ENCODE assay signal across 9 mouse cellular contexts in the genomic region with DNA sequence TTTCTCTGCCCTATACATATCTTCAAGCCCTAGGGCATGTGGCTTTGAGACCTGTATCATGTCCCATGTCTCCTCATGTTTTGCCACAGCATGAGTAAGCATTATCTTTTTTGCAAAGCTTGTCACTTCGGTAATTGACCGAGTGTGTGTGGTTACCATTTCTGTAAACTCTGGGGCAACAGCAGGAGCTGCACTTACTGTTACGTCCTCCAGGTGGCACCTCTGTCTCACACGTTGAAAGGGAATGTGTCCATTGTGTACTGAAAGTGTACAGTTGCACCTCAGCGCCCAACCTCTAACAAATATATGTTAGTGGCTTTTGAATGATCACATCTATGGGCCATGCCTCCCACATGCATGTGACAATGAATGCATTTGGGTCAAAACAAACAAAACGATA. TPM values are rescaled to one million over a fixed set of nuclear protein-coding genes. Genes with fewer than 3 reads are reported as not detected.
A peak's percentile ranks its signal among the peaks of the same experiment; 100 is the strongest.
DNase-seq lines count a peak whose midpoint lies in the region; ATAC-seq and TF ChIP-seq lines count a peak whose summit lies in the region.
"Had no signal": no experiment of that assay in that cellular context is flagged by ENCODE, and none has a peak within 500 bp of the region (broad histone marks: within the 10 kb centered on the region; RNA-seq: fewer than 3 reads in every experiment).

No protein-coding gene starts in this region.

- intact Hi-C loops in gastrocnemius, adult 2 months (cut with DNase I), result loop anchor here (1.0 to 2.0 kb wide), 2 partner anchors 42 to 188 kb away; no protein-coding TSS in a partner anchor
- intact Hi-C loops in left cerebral cortex, postnatal 10 days (cut with DNase I), result loop anchor here (1.0 to 5.0 kb wide), 2 partner anchors 41 to 187 kb away; no protein-coding TSS in a partner anchor

- no peaks in the 10 kb centered on the region for H3K9me3 ChIP-seq in E14TG2a.4 (ENCODE audit: low read length)
- H3K9me3 ChIP-seq in hindbrain, embryonic 15.5 days, result no peaks in the 10 kb centered on the region
- H3K9me3 ChIP-seq in midbrain, embryonic 12.5 days, result no peaks in the 10 kb centered on the region
- H3K9me3 ChIP-seq: limb, embryonic 15.5 days had no signal

- H3K9ac ChIP-seq in hindbrain, embryonic 15.5 days, result no peak overlapping the region
- no peak overlapping the region for H3K9ac ChIP-seq in midbrain, embryonic 12.5 days (replicated peaks)
- H3K9ac ChIP-seq: limb, embryonic 15.5 days had no signal

- peak; percentile 82 for TF ChIP-seq CTCF in gastrocnemius, adult 2 months (IDR thresholded peaks at IDR 0.05)
- TF ChIP-seq CTCF in E14TG2a.4 (conservative IDR thresholded peaks at IDR 0.05; ENCODE audit: low read length), result peak; percentile 94

- peaks cover 7% of the 10 kb centered on the region; the same call in 1 of the 2 replicates for H3K4me1 ChIP-seq in E14TG2a.4 (replicated peaks; ENCODE audit: low read depth, low read length)
- H3K4me1 ChIP-seq in hindbrain, embryonic 15.5 days (replicated peaks), result no peaks in the 10 kb centered on the region
- H3K4me1 ChIP-seq in midbrain, embryonic 12.5 days, result no peaks in the 10 kb centered on the region
- H3K4me1 ChIP-seq: limb, embryonic 15.5 days had no signal

- no peak overlapping the region for H3K4me3 ChIP-seq in gastrocnemius, adult 2 months
- no peak overlapping the region for H3K4me3 ChIP-seq in E14TG2a.4 (replicated peaks; ENCODE audit: low read length)
- H3K4me3 ChIP-seq in hindbrain, embryonic 15.5 days, result no peak overlapping the region
- H3K4me3 ChIP-seq in midbrain, embryonic 12.5 days, result no peak overlapping the region
- H3K4me3 ChIP-seq: limb, embryonic 15.5 days had no signal

- no peak overlapping the region for H3K27ac ChIP-seq in gastrocnemius, adult 2 months
- no peak overlapping the region for H3K27ac ChIP-seq in hindbrain, embryonic 15.5 days (replicated peaks)
- H3K27ac ChIP-seq in midbrain, embryonic 12.5 days (replicated peaks), result no peak overlapping the region
- H3K27ac ChIP-seq: limb, embryonic 15.5 days had no signal

- 0 out of 2 replicates have a peak, but pooled peaks cover 6% of the 10 kb centered on the region for H3K27me3 ChIP-seq in E14TG2a.4 (ENCODE audit: insufficient read depth, low read length)
- H3K27me3 ChIP-seq in hindbrain, embryonic 15.5 days, result no peaks in the 10 kb centered on the region
- peaks cover 8% of the 10 kb centered on the region; the same call in 1 of the 2 replicates for H3K27me3 ChIP-seq in midbrain, embryonic 12.5 days
- H3K27me3 ChIP-seq: limb, embryonic 15.5 days had no signal

- 39% methylated on average over 6 of the region's 6 CpGs for WGBS in hindbrain, embryonic 15.5 days
- 40% methylated on average over 6 of the region's 6 CpGs for WGBS in midbrain, embryonic 12.5 days

- 0 out of 2 replicates have a peak, but pooled peaks have one; percentile 52 for ATAC-seq in hindbrain, embryonic 15.5 days (ENCODE audit: low FRiP score, low read depth)
- 0 out of 2 replicates have a peak, but pooled peaks have one; percentile 31 for ATAC-seq in midbrain, embryonic 12.5 days (ENCODE audit: low FRiP score, low read depth)

- no peaks in the 10 kb centered on the region for H3K36me3 ChIP-seq in E14TG2a.4 (ENCODE audit: insufficient read depth, low read length)
- no peaks in the 10 kb centered on the region for H3K36me3 ChIP-seq in hindbrain, embryonic 15.5 days
- no peaks in the 10 kb centered on the region for H3K36me3 ChIP-seq in midbrain, embryonic 12.5 days
- H3K36me3 ChIP-seq: limb, embryonic 15.5 days had no signal

- no peak overlapping the region for H3K4me2 ChIP-seq in hindbrain, embryonic 15.5 days
- H3K4me2 ChIP-seq in midbrain, embryonic 12.5 days (replicated peaks), result no peak overlapping the region
- H3K4me2 ChIP-seq: limb, embryonic 15.5 days had no signal

- peak; percentile 55 for DNase-seq in gastrocnemius, adult 2 months
- no peak for DNase-seq in gastrocnemius, adult 8-10 months (ENCODE audit: low spot score in 2 of 2)
- peak; percentile 78 for DNase-seq in embryo, embryonic 10 days (ENCODE audit: low spot score)
- peak; percentile 23 to 44 for DNase-seq in left cerebral cortex, postnatal 10 days (ENCODE audit: extremely low spot score in 1 of 2, low spot score in 2 of 2)
- DNase-seq in thymus, postnatal 14 days, result peak; percentile 39

RNA-seq across cellular contexts. Expression of a gene that starts 20.8 kb away (rescaled TPM):
- total RNA-seq in gastrocnemius, adult 2 months (2021), result 1 to 10 TPM; 6.0 to 6.3 TPM
- 1 to 10 TPM; 4.8 to 5.2 (median 4.9) TPM for total RNA-seq in gastrocnemius, adult 8-10 months (2022)
- 27.7 and 29.4 TPM in 2 replicates for polyA plus RNA-seq in hindbrain, embryonic 15.5 days (2015; fragmentation: Nextera tagmentation; extraction: Ambion mirVana)
- total RNA-seq in left cerebral cortex, postnatal 10 days (2021), result 10 to 100 TPM in 1 of 2 experiments, 1 to 10 TPM in 1; 8.5 to 11.8 TPM
- 38.8 and 41.6 TPM in 2 replicates for polyA plus RNA-seq in midbrain, embryonic 12.5 days (2016; fragmentation: Nextera tagmentation; extraction: Ambion mirVana)

RNA-seq across cellular contexts. Expression of a gene that starts 20.9 kb away (rescaled TPM):
- 100 to 1,000 TPM; 773 to 991 TPM for total RNA-seq in gastrocnemius, adult 2 months (2021)
- total RNA-seq in gastrocnemius, adult 8-10 months (2022), result 100 to 1,000 TPM; 674 to 779 (median 730) TPM
- 565 and 586 TPM in 2 replicates for polyA plus RNA-seq in hindbrain, embryonic 15.5 days (2015; fragmentation: Nextera tagmentation; extraction: Ambion mirVana)
- total RNA-seq in left cerebral cortex, postnatal 10 days (2021), result 100 to 1,000 TPM; 296 to 300 TPM
- 455 and 462 TPM in 2 replicates for polyA plus RNA-seq in midbrain, embryonic 12.5 days (2016; fragmentation: Nextera tagmentation; extraction: Ambion mirVana)

RNA-seq across cellular contexts. Expression of a gene that starts 30.0 kb away (rescaled TPM):
- total RNA-seq in gastrocnemius, adult 2 months (2021), result under 1 TPM; 0.33 TPM
- total RNA-seq in gastrocnemius, adult 8-10 months (2022), result under 1 TPM in 2 of 4 experiments, not detected in 2; 0.27 to 0.56 TPM
- 3.4 and 6.4 TPM in 2 replicates for polyA plus RNA-seq in hindbrain, embryonic 15.5 days (2015; fragmentation: Nextera tagmentation; extraction: Ambion mirVana)
- total RNA-seq in left cerebral cortex, postnatal 10 days (2021), result 1 to 10 TPM; 3.3 to 3.5 TPM
- polyA plus RNA-seq in midbrain, embryonic 12.5 days (2016; fragmentation: Nextera tagmentation; extraction: Ambion mirVana), result 0.33 and 0.36 TPM in 2 replicates

RNA-seq across cellular contexts. Expression of a gene that starts 52.2 kb away (rescaled TPM):
- total RNA-seq in gastrocnemius, adult 2 months (2021), result 10 to 100 TPM in 1 of 2 experiments, 1 to 10 TPM in 1; 7.3 to 14.9 TPM
- 10 to 100 TPM in 1 of 4 experiments, 1 to 10 TPM in 3; 6.1 to 11.7 (median 7.3) TPM for total RNA-seq in gastrocnemius, adult 8-10 months (2022)
- 8.6 and 9.3 TPM in 2 replicates for polyA plus RNA-seq in hindbrain, embryonic 15.5 days (2015; fragmentation: Nextera tagmentation; extraction: Ambion mirVana)
- total RNA-seq in left cerebral cortex, postnatal 10 days (2021), result 10 to 100 TPM in 1 of 2 experiments, 1 to 10 TPM in 1; 9.2 to 12.0 TPM
- 6.5 and 8.6 TPM in 2 replicates for polyA plus RNA-seq in midbrain, embryonic 12.5 days (2016; fragmentation: Nextera tagmentation; extraction: Ambion mirVana)

RNA-seq across cellular contexts. Expression of a gene that starts 52.8 kb away (rescaled TPM):
- total RNA-seq in gastrocnemius, adult 2 months (2021), result 10 to 100 TPM; 10.0 to 12.2 TPM
- total RNA-seq in gastrocnemius, adult 8-10 months (2022), result 10 to 100 TPM in 2 of 4 experiments, 1 to 10 TPM in 2; 8.3 to 12.1 (median 10.0) TPM
- 12.4 and 13.3 TPM in 2 replicates for polyA plus RNA-seq in hindbrain, embryonic 15.5 days (2015; fragmentation: Nextera tagmentation; extraction: Ambion mirVana)
- total RNA-seq in left cerebral cortex, postnatal 10 days (2021), result 10 to 100 TPM; 11.2 to 11.6 TPM
- polyA plus RNA-seq in midbrain, embryonic 12.5 days (2016; fragmentation: Nextera tagmentation; extraction: Ambion mirVana), result 17.8 and 18.1 TPM in 2 replicates

Comparison
In these comparisons a context has a peak if more than half of its experiments do, and no peak if none do; other contexts are left out.
1. DNase-seq: peak in gastrocnemius, adult 2 months (single experiment), embryo, embryonic 10 days (single experiment), left cerebral cortex, postnatal 10 days (2 of 2) and thymus, postnatal 14 days (single experiment); none in gastrocnemius, adult 8-10 months (0 of 2).